Mouse (Mus musculus) stomach, postnatal 0 days (tissue): Measurements from ENCODE around the gene Ppp1r16b. TPM values are rescaled to one million over a fixed set of nuclear protein-coding genes. Genes with fewer than 3 reads are reported as not detected.

Experiments used
- ATAC-seq: fragments of 200-750 bp; cut with Nextera tagmentation; 2 replicates; pipeline ENCODE4 v1.8.0; 2017; ENCODE audit not compliant: low FRiP score, low TSS enrichment
- DNase-seq: peaks from one replicate; pipeline ENCODE4 v3.0.0-alpha.2; 2016; ENCODE audit warnings: low spot score
- H3K27ac ChIP-seq: fragments of 300-500 bp; sonication (generic); replicated peaks from 2 replicates; pipeline ENCODE4 v1.5.1; 2014; ENCODE audit warnings: mild to moderate bottlenecking, control low read depth
- H3K27me3 ChIP-seq: fragments of 300-500 bp; sonication (generic); 2 replicates; pipeline ENCODE4 v1.6.1; 2014; ENCODE audit warnings: low read length; ENCODE audit not compliant: control insufficient read depth, insufficient read depth
- H3K36me3 ChIP-seq: fragments of 300-500 bp; sonication (generic); 2 replicates; pipeline ENCODE4 v1.6.1; 2014; ENCODE audit warnings: low read length, mixed read lengths; ENCODE audit not compliant: control insufficient read depth, insufficient read depth
- H3K4me1 ChIP-seq: fragments of 300-500 bp; sonication (generic); replicated peaks from 2 replicates; pipeline ENCODE4 v1.6.1; 2014; ENCODE audit warnings: antibody characterized with exemption; ENCODE audit not compliant: control insufficient read depth, insufficient read depth
- H3K4me2 ChIP-seq: fragments of 300-500 bp; sonication (generic); replicated peaks from 2 replicates; pipeline ENCODE4 v1.6.1; 2014; ENCODE audit warnings: low read depth, mild to moderate bottlenecking, control low read depth, moderate library complexity
- H3K4me3 ChIP-seq: fragments of 300-500 bp; sonication (generic); 2 replicates; pipeline ENCODE4 v1.5.1; 2014; ENCODE audit warnings: low read depth, low read length, control low read depth
- H3K9ac ChIP-seq: fragments of 300-500 bp; sonication (generic); 2 replicates; pipeline ENCODE4 v1.6.1; 2014; ENCODE audit warnings: mild to moderate bottlenecking, low read length, control low read depth, mixed read lengths
- H3K9me3 ChIP-seq: fragments of 300-500 bp; sonication (generic); 2 replicates; pipeline ENCODE4 v1.6.1; 2016; ENCODE audit warnings: low read length; ENCODE audit not compliant: control insufficient read depth
- CTCF ChIP-seq: IDR thresholded peaks from 2 replicates; pipeline ENCODE4 v1.5.1; 2016; ENCODE audit warnings: antibody characterized with exemption, low read depth, mild to moderate bottlenecking, moderate library complexity
- EP300 ChIP-seq: optimal IDR thresholded peaks from 2 replicates; pipeline ENCODE3; 2016; ENCODE audit warnings: antibody characterized with exemption
- WGBS: fragments of 180-500 bp; shearing (Covaris S2); extraction: QIAGEN DNeasy Blood & Tissue Kit; methylation state at CpG from one replicate; pipeline ENCODE4 v1.1.7; 2014; 5-methylcytosine and 5-hydroxymethylcytosine counted together
- polyA plus RNA-seq: library from polyadenylated mRNA; unstranded; fragments of >200 nt; fragmentation: Nextera tagmentation; extraction: Ambion mirVana; gene quantifications from 2 replicates; pipeline ENCODE4 v1.2.1, GENCODE M21; 2015

Ppp1r16b gene
- polyA plus RNA-seq, 1 experiment from 2014 or later, result 2.1 TPM

DNA sequence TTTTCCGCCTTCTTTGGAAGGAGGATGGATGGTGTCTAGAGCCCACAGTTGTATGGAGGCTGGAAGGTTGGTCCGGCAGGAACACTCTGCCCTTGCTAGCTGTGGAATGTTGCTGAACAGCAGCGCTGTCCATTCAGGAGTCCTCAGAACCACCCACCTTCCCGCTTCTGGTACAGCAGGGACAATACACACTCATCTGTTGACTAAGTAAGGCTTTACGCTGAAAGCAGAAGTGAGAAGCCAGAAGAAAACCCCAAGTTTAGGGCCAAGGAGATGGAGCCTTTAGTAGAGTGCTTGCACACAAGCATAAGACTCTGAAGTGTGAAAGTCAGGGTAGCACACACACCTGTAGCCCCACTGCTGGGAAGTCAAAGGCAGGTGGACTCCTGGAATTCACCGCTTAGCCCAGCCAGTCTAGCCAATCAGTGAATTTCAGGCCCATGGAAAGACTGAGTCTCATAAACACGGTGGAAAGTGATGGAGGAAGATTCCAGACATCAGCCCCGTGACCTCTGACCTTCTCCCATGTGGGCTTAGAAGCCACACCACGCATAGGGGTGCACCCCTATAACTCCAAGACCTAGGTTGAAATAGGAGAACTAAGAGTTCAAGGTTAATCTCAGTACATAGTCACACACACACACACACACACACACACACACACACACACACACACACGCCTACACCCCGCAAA, 17.3 kb downstream of the Ppp1r16b start:
- no peak overlapping the region for H3K4me3 ChIP-seq
- no peak overlapping the region for H3K9ac ChIP-seq
- no peak overlapping the region for H3K27ac ChIP-seq
- TF ChIP-seq EP300 (no peak), CTCF (no peak)
- WGBS, result 49% methylated on average over 11 of the region's 11 CpGs
- DNase-seq (no peak), ATAC-seq (no peak)
- H3K27me3 ChIP-seq, result no peaks in the 10 kb centered on the region
- no peaks in the 10 kb centered on the region for H3K36me3 ChIP-seq
- no peaks in the 10 kb centered on the region for H3K9me3 ChIP-seq
- no peak overlapping the region for H3K4me2 ChIP-seq
- no peaks in the 10 kb centered on the region for H3K4me1 ChIP-seq

- Histone ChIP-seq H3K4me3 (no peak overlapping the region), H3K4me1 (no peaks in the 10 kb centered on the region), H3K9ac (no peak overlapping the region), H3K27me3 (no peaks in the 10 kb centered on the region), H3K4me2 (no peak overlapping the region), H3K27ac (no peak overlapping the region), H3K9me3 (no peaks in the 10 kb centered on the region), H3K36me3 (no peaks in the 10 kb centered on the region)
- no peak for TF ChIP-seq CTCF
- TF ChIP-seq EP300, result no peak
- 19% methylated on average over 4 of the region's 4 CpGs for WGBS
- ATAC-seq (no peak), DNase-seq (no peak)
Observed at GRCm38 (mm10) chr2:158683038-158683413, 17.8 kb downstream of the Ppp1r16b start.

DNA sequence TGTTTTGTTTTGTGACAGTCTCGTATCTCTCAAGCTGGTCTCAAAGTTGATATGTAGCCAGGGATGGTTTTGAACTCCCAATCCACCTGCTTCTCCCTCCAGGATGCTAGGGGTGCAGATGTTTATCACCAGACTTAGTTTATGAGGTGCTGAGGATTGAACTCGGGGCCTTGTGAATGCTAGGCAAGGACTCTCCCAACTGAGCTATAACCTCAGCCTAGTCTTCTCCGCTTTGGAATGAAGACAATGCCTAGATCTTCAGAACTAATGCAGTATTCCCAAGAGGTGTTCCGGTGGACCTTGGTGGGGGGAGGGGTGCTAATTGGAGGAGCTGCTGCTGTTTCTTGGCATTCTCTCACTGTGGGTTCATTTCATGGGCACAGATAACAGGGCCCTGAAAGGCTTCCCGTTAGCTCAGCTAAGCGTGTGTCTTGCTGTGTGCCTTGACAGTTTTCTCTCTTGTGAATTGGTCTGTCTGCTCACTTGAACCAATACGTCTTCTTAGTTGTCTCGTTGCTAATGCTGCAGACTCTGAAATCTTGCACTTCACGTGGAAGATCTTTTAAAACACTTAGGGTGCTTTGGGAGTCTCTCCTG, 19.1 kb downstream of the Ppp1r16b start:
- ATAC-seq (no peak), DNase-seq (no peak)
- H3K27ac ChIP-seq, result no peak overlapping the region
- H3K27me3 ChIP-seq, result no peaks in the 10 kb centered on the region
- H3K4me2 ChIP-seq, result no peak overlapping the region
- no peaks in the 10 kb centered on the region for H3K4me1 ChIP-seq
- no peak overlapping the region for H3K4me3 ChIP-seq
- TF ChIP-seq EP300 (no peak), CTCF (no peak)
- no peak overlapping the region for H3K9ac ChIP-seq
- no peaks in the 10 kb centered on the region for H3K36me3 ChIP-seq
- no peaks in the 10 kb centered on the region for H3K9me3 ChIP-seq
- 55% methylated on average over 9 of the region's 9 CpGs for WGBS

- no peak overlapping the region for H3K4me2 ChIP-seq
- no peaks in the 10 kb centered on the region for H3K9me3 ChIP-seq
- WGBS, result 75% methylated on average over 3 of the region's 3 CpGs
- H3K4me1 ChIP-seq, result no peaks in the 10 kb centered on the region
- H3K36me3 ChIP-seq, result no peaks in the 10 kb centered on the region
- H3K9ac ChIP-seq, result no peak overlapping the region
- no peak overlapping the region for H3K4me3 ChIP-seq
- TF ChIP-seq CTCF, result no peak
- TF ChIP-seq EP300, result no peak
- H3K27ac ChIP-seq, result no peak overlapping the region
- DNase-seq (no peak), ATAC-seq (no peak)
- H3K27me3 ChIP-seq, result no peaks in the 10 kb centered on the region
Observed at GRCm38 (mm10) chr2:158684910-158685309, 19.7 kb downstream of the Ppp1r16b start.

- no peak overlapping the region for H3K4me3 ChIP-seq
- TF ChIP-seq CTCF (no peak), EP300 (no peak)
- no peaks in the 10 kb centered on the region for H3K36me3 ChIP-seq
- no peak overlapping the region for H3K9ac ChIP-seq
- 25% methylated on average over 2 of the region's 2 CpGs for WGBS
- no peaks in the 10 kb centered on the region for H3K4me1 ChIP-seq
- H3K9me3 ChIP-seq, result no peaks in the 10 kb centered on the region
- H3K4me2 ChIP-seq, result no peak overlapping the region
- no peak overlapping the region for H3K27ac ChIP-seq
- no peaks in the 10 kb centered on the region for H3K27me3 ChIP-seq
- no peak for DNase-seq
- no peak for ATAC-seq
Observed at GRCm38 (mm10) chr2:158686394-158686793, 21.2 kb downstream of the Ppp1r16b start.

- peak overlapping the region; percentile 28 for H3K4me2 ChIP-seq
- peak; percentile 21 for DNase-seq
- WGBS, result 36% methylated on average over 25 of the region's 25 CpGs
- no peaks in the 10 kb centered on the region for H3K36me3 ChIP-seq
- no peak overlapping the region for H3K27ac ChIP-seq
- no peaks in the 10 kb centered on the region for H3K4me1 ChIP-seq
- ATAC-seq, result no peak
- no peaks in the 10 kb centered on the region for H3K27me3 ChIP-seq
- H3K4me3 ChIP-seq, result no peak overlapping the region
- TF ChIP-seq EP300, result no peak
- 0 out of 2 replicates have a peak, but pooled peaks have one; percentile 14 for TF ChIP-seq CTCF
- 0 out of 2 replicates have a peak overlapping the region, but pooled peaks have one; percentile 2 for H3K9ac ChIP-seq
- no peaks in the 10 kb centered on the region for H3K9me3 ChIP-seq
Observed at GRCm38 (mm10) chr2:158687804-158688241, 22.6 kb downstream of the Ppp1r16b start.
